Mouse (Mus musculus) embryonic facial prominence, embryonic 12.5 days (tissue): ENCODE results near the gene Hjurp. TPM values are rescaled to one million over a fixed set of nuclear protein-coding genes. Genes with fewer than 3 reads are reported as not detected.

Experiments
- ATAC-seq: fragments of 200-750 bp; cut with Nextera tagmentation; 2 replicates; pipeline ENCODE4 v1.8.0; 2017; ENCODE audit not compliant: insufficient number of reproducible peaks, insufficient read depth, low FRiP score, low TSS enrichment
- H3K27ac ChIP-seq: fragments of 300-500 bp; sonication (generic); 2 replicates; pipeline ENCODE4 v1.5.1; 2016; ENCODE audit warnings: mild to moderate bottlenecking
- H3K27me3 ChIP-seq: fragments of 300-500 bp; sonication (generic); 2 replicates; pipeline ENCODE4 v1.6.1; 2016; ENCODE audit warnings: mild to moderate bottlenecking, moderate library complexity
- H3K36me3 ChIP-seq: fragments of 300-500 bp; sonication (generic); 2 replicates; pipeline ENCODE4 v1.6.1; 2016; ENCODE audit warnings: mild to moderate bottlenecking
- H3K4me1 ChIP-seq: fragments of 300-500 bp; sonication (generic); 2 replicates; pipeline ENCODE4 v1.6.1; 2016
- H3K4me2 ChIP-seq: fragments of 300-500 bp; sonication (generic); replicated peaks from 2 replicates; pipeline ENCODE4 v1.6.1; 2016; ENCODE audit warnings: mild to moderate bottlenecking, moderate library complexity
- H3K4me3 ChIP-seq: fragments of 300-500 bp; sonication (generic); 2 replicates; pipeline ENCODE4 v1.5.1; 2016; ENCODE audit warnings: mild to moderate bottlenecking
- H3K9ac ChIP-seq: fragments of 300-500 bp; sonication (generic); 2 replicates; pipeline ENCODE4 v1.6.1; 2016; ENCODE audit warnings: mild to moderate bottlenecking, moderate library complexity
- H3K9me3 ChIP-seq: fragments of 300-500 bp; sonication (generic); 2 replicates; pipeline ENCODE4 v1.6.1; 2016; ENCODE audit warnings: mild to moderate bottlenecking, moderate library complexity
- WGBS: fragments of 180-500 bp; shearing (Covaris S2); methylation state at CpG from one replicate; pipeline ENCODE4 v1.1.7; 2016; 5-methylcytosine and 5-hydroxymethylcytosine counted together
- polyA plus RNA-seq: library from polyadenylated mRNA; unstranded; fragments of >200 nt; fragmentation: Nextera tagmentation; extraction: Ambion mirVana; gene quantifications from 2 replicates; pipeline ENCODE4 v1.2.1, GENCODE M21; 2016

Gene Hjurp
- polyA plus RNA-seq, 1 experiment from 2014 or later: 234 TPM

DNA sequence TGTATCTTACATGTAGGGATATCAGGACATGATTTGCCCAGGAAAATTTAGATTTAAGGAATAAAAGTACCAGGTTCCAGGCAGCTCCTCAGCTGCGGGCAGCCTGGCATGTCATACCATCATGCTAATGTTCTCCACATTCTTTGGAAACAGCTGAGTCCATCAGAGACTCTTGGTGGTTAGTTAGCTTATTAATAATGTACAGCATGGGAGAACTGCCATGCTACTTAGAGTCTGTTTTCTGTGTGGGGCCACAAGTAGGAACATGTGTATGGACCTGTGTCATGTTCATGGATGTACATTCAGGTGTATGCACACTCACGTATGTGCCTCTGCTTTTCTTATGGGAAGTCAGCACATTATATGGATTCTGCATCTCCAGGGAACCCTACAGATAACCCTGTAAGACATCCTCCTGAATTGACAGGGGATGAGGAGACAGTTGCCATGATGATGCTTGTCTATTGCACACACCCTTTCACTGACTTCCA is 62.9 kb downstream of the Hjurp start:
- Histone ChIP-seq H3K9me3 (peaks cover 60% of the 10 kb centered on the region), H3K4me2 (no peak overlapping the region), H3K4me3 (no peak overlapping the region), H3K4me1 (no peaks in the 10 kb centered on the region), H3K27ac (no peak overlapping the region), H3K9ac (no peak overlapping the region), H3K27me3 (no peaks in the 10 kb centered on the region), H3K36me3 (no peaks in the 10 kb centered on the region)
- no peak for ATAC-seq
- 78% methylated on average over 2 of the region's 2 CpGs for WGBS

GRCm38 (mm10) chr1:88213766-88214461 is 63.5 kb downstream of the Hjurp start:
- no peak overlapping the region for H3K4me2 ChIP-seq
- H3K9me3 ChIP-seq: peaks cover 60% of the 10 kb centered on the region
- no peak overlapping the region for H3K4me3 ChIP-seq
- H3K36me3 ChIP-seq: no peaks in the 10 kb centered on the region
- H3K4me1 ChIP-seq: no peaks in the 10 kb centered on the region
- no peak for ATAC-seq
- H3K9ac ChIP-seq: no peak overlapping the region
- no peak overlapping the region for H3K27ac ChIP-seq
- WGBS: 81% methylated on average over 2 of the region's 2 CpGs
- no peaks in the 10 kb centered on the region for H3K27me3 ChIP-seq

GRCm38 (mm10) chr1:88213061-88213460 is 64.4 kb downstream of the Hjurp start:
- no peak overlapping the region for H3K4me3 ChIP-seq
- no peak overlapping the region for H3K27ac ChIP-seq
- no peaks in the 10 kb centered on the region for H3K4me1 ChIP-seq
- no peak for ATAC-seq
- 75% methylated on average over 1 of the region's 1 CpGs for WGBS
- no peaks in the 10 kb centered on the region for H3K36me3 ChIP-seq
- peaks cover 60% of the 10 kb centered on the region for H3K9me3 ChIP-seq
- H3K27me3 ChIP-seq: no peaks in the 10 kb centered on the region
- no peak overlapping the region for H3K9ac ChIP-seq
- H3K4me2 ChIP-seq: no peak overlapping the region

Other genes starting within 250 kb of the Hjurp start
- gene Ugt1a10, start 222.2 kb downstream of the Hjurp start, polyA plus RNA-seq: not detected in 2 replicates
- not detected in 2 replicates for gene Ugt1a9, start 206.8 kb downstream of the Hjurp start, polyA plus RNA-seq
- gene Ugt1a8, start 189.8 kb downstream of the Hjurp start, polyA plus RNA-seq: not detected in 2 replicates
- 0.63 and 0.66 TPM in 2 replicates for gene Ugt1a7c, start 182.6 kb downstream of the Hjurp start, polyA plus RNA-seq
- not detected in 2 replicates for gene Ugt1a6b, start 174.4 kb downstream of the Hjurp start, polyA plus RNA-seq
- gene Ugt1a6a, start 142.8 kb downstream of the Hjurp start, polyA plus RNA-seq: 1.1 and 1.5 TPM in 2 replicates
- not detected in 2 replicates for gene Ugt1a5, start 111.6 kb downstream of the Hjurp start, polyA plus RNA-seq
- gene Ugt1a2, start 77.0 kb downstream of the Hjurp start, polyA plus RNA-seq: not detected in 2 replicates
- gene Dnajb3, start 71.9 kb downstream of the Hjurp start, polyA plus RNA-seq: 16.1 and 17.0 TPM in 2 replicates
- not detected in 2 replicates for gene Ugt1a1, start 65.7 kb downstream of the Hjurp start, polyA plus RNA-seq
- gene Mroh2a, start 50.6 kb downstream of the Hjurp start, polyA plus RNA-seq: 0.80 and 1.6 TPM in 2 replicates
- not detected in 2 replicates for gene Trpm8, start within 50 bp of the Hjurp start, polyA plus RNA-seq
- gene Spp2, start 129.3 kb upstream of the Hjurp start, polyA plus RNA-seq: not detected in 2 replicates
- gene Glrp1, start 232.4 kb upstream of the Hjurp start, polyA plus RNA-seq: not detected in 2 replicates